Mouse (Mus musculus): Measurements from ENCODE around the gene Sirpb1a. TPM values are rescaled to one million over a fixed set of nuclear protein-coding genes. Genes with fewer than 3 reads are reported as not detected.
"Not testable (repeated sequence)": the region's sequence is repeated elsewhere in the genome, so short reads cannot be mapped to it uniquely, and the experiment has no call there.

Sirpb1a gene
- total RNA-seq (2015; ENCODE audit: low replicate concordance) (2.7 TPM in 1 of 2 replicates, not detected in the other), total RNA-seq (2017; ENCODE audit: low replicate concordance) (0.17 and 2.6 TPM in 2 replicates)

DNA sequence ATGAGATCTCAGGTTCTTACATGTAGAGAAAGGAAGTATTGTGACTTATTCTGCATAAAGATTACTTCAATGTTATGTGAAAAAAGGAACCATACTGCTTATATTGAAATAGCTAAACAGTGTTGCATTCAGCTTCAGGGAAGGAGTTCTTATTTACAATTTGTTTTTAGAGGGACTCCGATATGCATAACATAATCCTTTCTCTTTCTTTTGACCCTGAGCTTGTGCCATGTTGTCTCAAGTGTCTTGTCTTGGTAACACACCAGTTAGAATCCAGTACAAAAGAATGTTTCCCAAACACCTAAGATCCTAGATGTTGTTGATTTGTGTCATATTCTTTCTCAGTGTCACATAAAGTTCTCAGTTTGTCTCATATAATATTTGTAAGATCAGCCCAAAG, at the start of gene Sirpb1a:
Sirpb1a (minus strand) TSS at position 74 of the 400 bp plus-strand sequence.
- not testable (repeated sequence) for ATAC-seq (replicated peaks; ENCODE audit: low FRiP score, poor library complexity, severe bottlenecking)

DNA sequence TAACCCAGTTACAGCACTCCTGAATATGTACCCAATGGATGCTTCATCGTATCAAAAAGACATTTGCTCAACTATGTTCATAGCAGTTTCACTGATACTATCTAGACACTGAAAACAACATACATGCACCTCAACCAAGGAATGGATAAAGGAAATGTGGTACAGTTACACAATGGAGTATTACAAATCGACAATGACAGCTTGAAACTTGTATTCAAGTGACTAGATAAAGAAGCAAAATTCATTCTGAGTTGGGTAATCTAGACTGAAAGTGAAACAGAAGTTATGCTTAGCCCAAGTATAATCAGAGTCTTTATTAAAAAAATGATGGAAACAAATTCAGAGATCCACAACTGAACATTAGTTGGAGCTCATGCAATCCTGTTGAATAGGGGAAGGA, 48.5 kb upstream of the Sirpb1a start:
- ATAC-seq (replicated peaks; ENCODE audit: low FRiP score, poor library complexity, severe bottlenecking) = not testable (repeated sequence)

DNA sequence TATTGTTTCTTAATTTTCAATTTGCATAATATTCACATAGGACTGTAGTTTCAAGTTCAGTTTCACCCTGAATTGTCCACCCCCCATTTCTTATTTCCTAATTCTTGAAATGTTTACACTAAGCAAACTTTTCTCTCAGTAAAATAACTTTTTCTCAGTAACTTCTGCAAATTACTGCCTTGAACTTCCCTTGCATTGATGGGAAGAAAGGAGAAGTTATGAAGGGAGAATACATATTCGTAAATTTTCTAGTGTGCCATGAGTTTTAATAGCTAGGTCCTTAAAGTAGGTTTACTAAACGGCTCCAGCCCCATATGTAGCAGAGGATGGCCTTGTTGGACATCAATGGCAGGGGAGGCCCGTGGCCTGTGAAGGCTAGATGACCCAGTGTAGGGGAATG, 43.8 kb upstream of the Sirpb1a start:
- not testable (repeated sequence) for ATAC-seq (replicated peaks; ENCODE audit: low FRiP score, poor library complexity, severe bottlenecking)

DNA sequence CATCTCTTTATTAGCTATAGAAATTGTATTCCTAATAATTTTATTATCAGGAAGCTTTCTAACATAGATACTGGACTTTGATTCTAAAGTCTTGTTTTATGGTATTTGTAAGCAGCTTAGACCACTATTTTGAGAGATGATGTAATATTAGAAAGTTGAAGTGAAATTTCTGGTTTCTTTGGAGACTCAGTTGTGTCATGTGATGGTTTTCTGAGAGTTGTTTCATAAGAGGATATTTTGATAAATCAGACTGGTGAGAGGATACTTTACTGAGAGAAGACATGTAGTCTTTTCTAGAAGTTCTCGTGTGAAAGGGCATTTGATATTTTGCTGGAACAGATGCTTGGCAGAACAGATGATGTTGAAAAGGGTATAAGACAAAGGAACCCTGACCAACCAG, 17.6 kb upstream of the Sirpb1a start:
- not testable (repeated sequence) for ATAC-seq (replicated peaks; ENCODE audit: low FRiP score, poor library complexity, severe bottlenecking)

DNA sequence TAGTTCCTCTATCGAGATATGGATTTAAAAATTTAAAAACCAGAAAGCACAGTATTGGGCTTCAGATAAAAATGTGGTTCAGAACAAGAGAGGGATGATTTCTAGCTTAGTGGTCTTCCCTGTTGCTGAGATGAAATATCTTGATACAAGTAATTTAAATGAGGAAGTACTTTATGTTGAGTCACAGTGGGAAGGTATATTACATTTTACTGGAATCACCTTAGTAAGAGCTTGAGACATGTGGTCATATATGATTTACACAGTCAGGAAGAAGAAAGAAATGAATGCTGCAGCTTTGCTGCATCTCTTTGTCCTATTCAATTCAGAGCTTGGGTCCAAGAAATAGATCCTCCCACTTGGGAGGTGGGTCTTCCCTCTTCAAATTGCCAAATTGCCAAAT, 13.5 kb upstream of the Sirpb1a start:
- not testable (repeated sequence) for ATAC-seq (replicated peaks; ENCODE audit: low FRiP score, poor library complexity, severe bottlenecking)

DNA sequence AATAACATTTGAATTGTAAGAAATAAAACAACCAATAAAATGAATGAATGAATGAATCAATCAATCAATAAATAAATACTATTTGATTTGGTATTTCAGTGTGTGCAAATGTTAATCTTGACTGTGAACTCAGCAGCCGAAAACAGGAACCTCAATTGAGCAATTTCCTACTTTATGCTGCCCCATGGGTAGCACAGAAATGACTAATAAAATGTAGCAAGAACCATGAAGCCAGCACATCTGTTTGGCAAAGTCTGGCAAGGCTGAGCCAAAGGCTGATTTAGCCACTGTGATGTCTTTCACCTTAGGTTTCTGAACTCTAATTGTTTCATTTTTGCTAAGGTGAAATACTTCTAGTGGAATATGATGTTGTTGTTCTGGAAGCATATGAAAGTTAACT, 1.6 kb upstream of the Sirpb1a start:
- ATAC-seq (replicated peaks; ENCODE audit: low FRiP score, poor library complexity, severe bottlenecking) = no peak

DNA sequence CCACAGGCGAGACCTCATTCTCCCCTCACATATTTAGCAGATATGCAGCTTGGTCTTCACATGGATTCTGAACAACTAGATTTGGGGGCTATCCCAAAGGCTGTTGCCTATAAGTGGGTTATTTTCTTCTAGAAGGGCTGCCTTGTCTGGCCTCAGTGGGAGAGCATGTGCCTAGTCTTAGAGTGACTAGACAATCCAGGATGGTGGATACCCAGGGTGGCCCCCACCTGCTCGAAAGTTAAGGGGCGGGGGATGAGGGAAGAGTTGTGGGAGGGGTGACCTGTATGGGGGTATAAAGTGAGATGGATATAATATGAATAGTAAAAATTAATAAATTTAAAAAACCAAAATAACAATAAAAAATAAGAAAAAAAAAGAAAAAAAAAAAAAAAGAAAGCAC, 70.6 kb downstream of the Sirpb1a start:
- not testable (repeated sequence) for ATAC-seq (replicated peaks; ENCODE audit: low FRiP score, poor library complexity, severe bottlenecking)

DNA sequence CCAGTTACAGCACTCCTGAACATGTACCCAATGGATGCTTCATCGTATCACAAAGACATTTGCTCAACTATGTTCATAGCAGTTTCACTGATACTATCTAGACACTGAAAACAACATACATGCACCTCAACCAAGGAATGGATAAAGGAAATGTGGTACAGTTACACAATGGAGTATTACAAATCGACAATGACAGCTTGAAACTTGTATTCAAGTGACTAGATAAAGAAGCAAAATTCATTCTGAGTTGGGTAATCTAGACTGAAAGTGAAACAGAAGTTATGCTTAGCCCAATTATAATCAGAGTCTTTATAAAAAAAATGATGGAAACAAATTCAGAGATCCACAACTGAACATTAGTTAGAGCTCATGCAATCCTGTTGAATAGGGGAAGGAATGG, 76.0 kb downstream of the Sirpb1a start:
- ATAC-seq (replicated peaks; ENCODE audit: low FRiP score, poor library complexity, severe bottlenecking) = not testable (repeated sequence)

DNA sequence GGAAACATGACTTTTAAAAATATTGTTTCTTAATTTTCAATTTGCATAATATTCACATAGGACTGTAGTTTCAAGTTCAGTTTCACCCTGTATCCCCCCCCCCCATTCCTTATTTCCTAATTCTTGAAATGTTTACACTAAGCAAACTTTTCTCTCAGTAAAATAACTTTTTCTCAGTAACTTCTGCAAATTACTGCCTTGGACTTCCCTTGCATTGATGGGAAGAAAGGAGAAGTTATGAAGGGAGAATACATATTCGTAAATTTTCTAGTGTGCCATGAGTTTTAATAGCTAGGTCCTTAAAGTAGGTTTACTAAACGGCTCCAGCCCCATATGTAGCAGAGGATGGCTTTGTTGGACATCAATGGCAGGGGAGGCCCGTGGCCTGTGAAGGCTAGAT, 80.7 kb downstream of the Sirpb1a start:
- not testable (repeated sequence) for ATAC-seq (replicated peaks; ENCODE audit: low FRiP score, poor library complexity, severe bottlenecking)

DNA sequence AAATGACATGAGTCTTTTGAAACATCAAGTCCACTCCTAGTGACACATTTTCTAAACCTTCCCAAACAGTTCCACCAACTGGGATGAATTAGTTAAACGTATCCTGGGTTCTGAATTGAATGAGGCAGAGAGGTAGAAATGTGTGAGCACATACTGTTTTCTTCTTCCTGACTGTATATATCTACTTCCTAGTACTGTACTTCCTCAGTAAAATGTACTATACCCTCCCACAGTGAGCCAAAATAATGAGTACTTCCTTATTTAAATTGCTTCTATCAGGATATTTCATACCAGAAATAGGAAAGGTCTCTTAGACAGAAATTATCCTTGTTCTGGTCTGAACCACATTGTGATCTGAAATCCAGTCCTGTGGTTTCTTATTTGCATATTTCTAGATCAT, 86.0 kb downstream of the Sirpb1a start:
- no peak for ATAC-seq (replicated peaks; ENCODE audit: low FRiP score, poor library complexity, severe bottlenecking)

DNA sequence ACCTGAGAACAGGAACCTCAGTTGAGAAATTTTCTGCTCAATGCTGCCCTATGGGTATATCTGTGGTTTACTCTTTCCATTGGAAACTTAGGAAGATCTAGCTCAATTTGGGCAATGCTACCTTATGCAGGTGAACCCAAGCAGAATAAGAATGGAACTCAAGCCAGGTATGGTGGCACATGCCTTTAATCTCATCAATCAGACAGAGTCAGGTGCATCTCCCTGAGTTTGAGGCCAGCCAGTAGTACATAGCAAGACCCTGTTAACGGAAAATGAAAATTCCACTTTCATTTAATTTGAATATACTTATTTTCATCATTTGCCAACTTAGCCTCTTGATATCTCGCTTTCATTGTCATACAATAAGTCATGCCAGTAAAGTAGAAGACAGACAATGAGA, 92.1 kb downstream of the Sirpb1a start:
- no peak for ATAC-seq (replicated peaks; ENCODE audit: low FRiP score, poor library complexity, severe bottlenecking)

DNA sequence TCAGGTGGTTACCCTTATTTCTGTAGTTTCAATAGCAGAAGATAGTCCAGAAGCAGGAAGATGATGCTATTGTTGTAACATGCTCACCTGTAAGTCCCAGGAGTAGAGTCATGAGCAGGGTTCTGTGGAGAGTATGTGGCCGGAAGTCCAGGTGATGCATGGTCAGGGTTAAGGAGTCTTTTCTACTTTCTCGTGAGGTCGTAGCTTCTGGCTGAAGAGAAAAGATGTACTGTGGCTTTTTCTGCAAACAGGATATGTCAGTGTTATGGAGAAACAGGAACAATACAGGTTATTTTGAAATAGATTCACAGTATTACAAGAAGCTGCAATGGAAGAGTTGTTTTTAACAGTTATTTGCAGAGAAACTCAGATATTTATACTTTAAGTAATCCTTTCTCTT, 94.3 kb downstream of the Sirpb1a start, which contains the start of gene Gm9733:
Gm9733 (minus strand) TSS at position 240 of the 400 bp plus-strand sequence.
- ATAC-seq (replicated peaks; ENCODE audit: low FRiP score, poor library complexity, severe bottlenecking) = no peak

DNA sequence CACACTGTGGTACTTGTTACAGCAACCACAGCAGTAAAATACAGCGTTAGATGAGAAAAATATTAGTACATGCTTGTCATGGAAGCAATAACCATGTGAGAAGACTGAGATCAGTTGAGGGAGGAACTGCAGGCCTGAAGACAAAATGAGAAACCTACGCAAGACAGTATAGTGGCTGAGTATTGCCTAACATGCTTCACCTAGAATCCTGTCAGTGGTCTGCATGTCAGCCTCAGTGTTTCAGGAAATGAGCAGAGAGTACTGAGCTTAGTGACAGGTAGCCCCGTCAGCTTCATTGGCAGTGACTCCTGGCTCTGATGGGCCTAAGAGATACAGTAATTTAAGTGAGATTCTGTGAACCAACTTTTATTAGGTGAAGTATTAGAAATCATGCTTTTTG, 94.8 kb downstream of the Sirpb1a start:
- ATAC-seq (replicated peaks; ENCODE audit: low FRiP score, poor library complexity, severe bottlenecking) = no peak

DNA sequence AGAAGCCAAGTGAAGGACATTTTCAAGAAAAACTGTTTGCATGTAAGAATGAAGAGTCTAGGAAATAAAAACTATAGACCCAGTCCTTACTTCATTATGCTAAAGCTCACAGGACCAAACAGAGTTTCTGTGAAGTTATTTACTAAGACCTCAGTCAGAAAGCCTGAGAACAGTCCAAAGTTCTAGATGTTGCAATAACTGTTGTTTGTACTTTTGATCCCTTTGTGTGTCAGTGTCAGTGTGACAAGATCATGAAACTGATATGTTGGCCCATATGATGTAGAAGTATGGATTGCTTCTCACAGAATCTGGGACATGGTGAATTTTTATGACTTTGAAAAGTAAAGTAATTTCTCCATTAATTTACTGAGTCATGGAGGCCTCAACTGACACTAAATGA, 96.8 kb downstream of the Sirpb1a start:
- ATAC-seq (replicated peaks; ENCODE audit: low FRiP score, poor library complexity, severe bottlenecking) = no peak

Other genes with a start within 250 kb of the Sirpb1a start
- 22.2 and 72.2 TPM in 2 replicates for gene Gm9733, start 94.2 kb downstream of the Sirpb1a start, total RNA-seq (2015; ENCODE audit: low replicate concordance)
- gene Gm9733, start 94.2 kb downstream of the Sirpb1a start, total RNA-seq (2017; ENCODE audit: low replicate concordance) = 8.9 TPM in 2 replicates
- 9.8 and 13.6 TPM in 2 replicates for gene Sirpb1b, start 148.5 kb upstream of the Sirpb1a start, total RNA-seq (2015; ENCODE audit: low replicate concordance)
- 0.43 and 2.8 TPM in 2 replicates for gene Sirpb1b, start 148.5 kb upstream of the Sirpb1a start, total RNA-seq (2017; ENCODE audit: low replicate concordance)